Mouse (Mus musculus): ENCODE results near the gene Cpeb2.

- TF ChIP-seq CTCF (IDR thresholded peaks at IDR 0.05; ENCODE audit: control insufficient read depth, insufficient read depth, insufficient read length): no peak
- no peak for TF ChIP-seq MYOG (IDR thresholded peaks at IDR 0.05; ENCODE audit: control insufficient read depth, extremely low read depth, insufficient read length)
- no peak for TF ChIP-seq USF1 (IDR thresholded peaks at IDR 0.05; ENCODE audit: low read depth)
These were observed 14.8 kb upstream of the Cpeb2 start for GRCm38 (mm10) chr5:43217987-43218846.

Data from C2C12 (cell line).